Mouse (Mus musculus) intestine, postnatal 0 days (tissue): Measurements from ENCODE around the gene P3h1. TPM values are rescaled to one million over a fixed set of nuclear protein-coding genes. Genes with fewer than 3 reads are reported as not detected.

Experiments used
- ATAC-seq: fragments of 200-750 bp; cut with Nextera tagmentation; 2 replicates; pipeline ENCODE4 v1.8.0; 2017; ENCODE audit warnings: mild to moderate bottlenecking, moderate TSS enrichment, moderate library complexity
- H3K27ac ChIP-seq: fragments of 300-500 bp; sonication (generic); 2 replicates; pipeline ENCODE4 v1.5.1; 2014; ENCODE audit warnings: mild to moderate bottlenecking, low read depth, low read length, moderate library complexity
- H3K27me3 ChIP-seq: fragments of 300-500 bp; sonication (generic); replicated peaks from 2 replicates; pipeline ENCODE4 v1.6.1; 2014; ENCODE audit warnings: low read length, mixed read lengths; ENCODE audit not compliant: control insufficient read depth, insufficient read depth
- H3K36me3 ChIP-seq: fragments of 300-500 bp; sonication (generic); 2 replicates; pipeline ENCODE4 v1.6.1; 2014; ENCODE audit warnings: mild to moderate bottlenecking, moderate library complexity; ENCODE audit not compliant: control insufficient read depth, insufficient read depth
- H3K4me1 ChIP-seq: fragments of 300-500 bp; sonication (generic); replicated peaks from 2 replicates; pipeline ENCODE4 v1.6.1; 2014; ENCODE audit warnings: antibody characterized with exemption, low read length, mixed read lengths; ENCODE audit not compliant: control insufficient read depth, insufficient read depth
- H3K4me2 ChIP-seq: fragments of 300-500 bp; sonication (generic); replicated peaks from 2 replicates; pipeline ENCODE4 v1.6.1; 2014; ENCODE audit warnings: low read depth, mild to moderate bottlenecking, moderate library complexity
- H3K4me3 ChIP-seq: fragments of 300-500 bp; sonication (generic); 2 replicates; pipeline ENCODE4 v1.5.1; 2014; ENCODE audit warnings: low read depth, low read length
- H3K9ac ChIP-seq: fragments of 300-500 bp; sonication (generic); 2 replicates; pipeline ENCODE4 v1.6.1; 2014; ENCODE audit warnings: mild to moderate bottlenecking, low read depth, low read length
- H3K9me3 ChIP-seq: fragments of 300-500 bp; sonication (generic); 2 replicates; pipeline ENCODE4 v1.6.1; 2016; ENCODE audit warnings: mixed run types; ENCODE audit not compliant: control insufficient read depth
- CTCF ChIP-seq: sonication (generic); IDR thresholded peaks from 2 replicates; pipeline ENCODE4 v1.5.1; 2016; ENCODE audit warnings: low read depth, mild to moderate bottlenecking, control low read depth, antibody characterized with exemption, moderate library complexity
- WGBS: fragments of 180-500 bp; shearing (Covaris S2); extraction: QIAGEN DNeasy Blood & Tissue Kit; methylation state at CpG from one replicate; pipeline ENCODE4 v1.1.7; 2014; 5-methylcytosine and 5-hydroxymethylcytosine counted together
- polyA plus RNA-seq: library from polyadenylated mRNA; unstranded; fragments of >200 nt; fragmentation: Nextera tagmentation; extraction: Ambion mirVana; gene quantifications from 2 replicates; pipeline ENCODE4 v1.2.1, GENCODE M21; 2015

The P3h1 gene
- polyA plus RNA-seq, 1 experiment from 2014 or later, result 12.2 TPM

- no peak for TF ChIP-seq CTCF
- Histone ChIP-seq H3K4me1 (peaks cover 6% of the 10 kb centered on the region; the same call in 1 of the 2 replicates), H3K4me2 (peak overlapping the region; percentile 90), H3K36me3 (no peaks in the 10 kb centered on the region; the same call in 1 of the 2 replicates), H3K4me3 (peak overlapping the region; percentile 93), H3K27ac (peak overlapping the region; percentile 87), H3K9me3 (no peaks in the 10 kb centered on the region), H3K9ac (peak overlapping the region; percentile 89), H3K27me3 (no peaks in the 10 kb centered on the region)
- peak; percentile 39 for ATAC-seq
- WGBS, result under 1% methylated on average over 56 of the region's 80 CpGs
These were observed 61.0 kb downstream of the P3h1 start for GRCm38 (mm10) chr4:119293574-119294258.

GRCm38 (mm10) chr4:119294415-119295133 lies 61.9 kb downstream of the P3h1 start, which contains the start of gene Ybx1:
TSS of gene Ybx1 (minus strand) at chr4:119294604.
- Histone ChIP-seq H3K9ac (peak within 1 kb of the TSS; percentile 89), H3K27ac (peak within 1 kb of the TSS; percentile 87), H3K27me3 (no peaks in the 10 kb centered on the region), H3K4me2 (peak within 1 kb of the TSS; percentile 90), H3K36me3 (no peaks in the 10 kb centered on the region; the same call in 1 of the 2 replicates), H3K4me3 (peak within 1 kb of the TSS; percentile 93), H3K4me1 (peaks cover 6% of the 10 kb centered on the region; the same call in 1 of the 2 replicates), H3K9me3 (no peaks in the 10 kb centered on the region)
- ATAC-seq, result peak; percentile 99
- under 1% methylated on average over 61 of the region's 61 CpGs for WGBS
- TF ChIP-seq CTCF, result no peak

GRCm38 (mm10) chr4:119295134-119295453 lies 62.4 kb downstream of the P3h1 start:
- H3K4me2 ChIP-seq, result peak overlapping the region; percentile 71
- H3K27me3 ChIP-seq, result no peaks in the 10 kb centered on the region
- H3K9ac ChIP-seq, result peak overlapping the region; percentile 70
- peaks cover 6% of the 10 kb centered on the region; the same call in 1 of the 2 replicates for H3K4me1 ChIP-seq
- no peaks in the 10 kb centered on the region for H3K9me3 ChIP-seq
- peak overlapping the region; percentile 76 for H3K27ac ChIP-seq
- peak overlapping the region; percentile 93 for H3K4me3 ChIP-seq
- WGBS, result 5% methylated on average over 6 of the region's 6 CpGs
- ATAC-seq, result no peak
- H3K36me3 ChIP-seq, result no peaks in the 10 kb centered on the region; the same call in 1 of the 2 replicates
- TF ChIP-seq CTCF, result no peak

GRCm38 (mm10) chr4:119297361-119297760 lies 64.6 kb downstream of the P3h1 start:
- H3K9ac ChIP-seq, result no peak overlapping the region

More at GRCm38 (mm10) chr4:119297361-119297760, 64.6 kb downstream of the P3h1 start:
- no peaks in the 10 kb centered on the region for H3K36me3 ChIP-seq
- no peak for ATAC-seq
- no peak overlapping the region for H3K27ac ChIP-seq
- H3K4me1 ChIP-seq, result peaks cover 6% of the 10 kb centered on the region; the same call in 1 of the 2 replicates
- H3K4me2 ChIP-seq, result no peak overlapping the region
- H3K27me3 ChIP-seq, result no peaks in the 10 kb centered on the region
- no peak overlapping the region for H3K4me3 ChIP-seq
- H3K9me3 ChIP-seq, result no peaks in the 10 kb centered on the region
- WGBS, result 72% methylated on average over 2 of the region's 2 CpGs
- TF ChIP-seq CTCF, result no peak

Other genes starting within 250 kb of the P3h1 start
- 18.1 and 19.0 TPM in 2 replicates for gene Slc2a1, start 124.2 kb upstream of the P3h1 start, polyA plus RNA-seq
- gene Zfp691, start 58.7 kb upstream of the P3h1 start, polyA plus RNA-seq, result 3.4 and 3.6 TPM in 2 replicates
- gene Ermap, start 42.9 kb upstream of the P3h1 start, polyA plus RNA-seq, result 0.05 and 0.18 TPM in 2 replicates
- gene Svbp, start 37.6 kb upstream of the P3h1 start, polyA plus RNA-seq, result 88.1 and 91.6 TPM in 2 replicates
- 0.10 and 0.12 TPM in 2 replicates for gene Tmem269, start 14.7 kb upstream of the P3h1 start, polyA plus RNA-seq
- gene AU022252, start 203 bp upstream of the P3h1 start, polyA plus RNA-seq, result 15.0 and 15.1 TPM in 2 replicates
- 12.8 and 13.5 TPM in 2 replicates for gene Cldn19, start 22.5 kb downstream of the P3h1 start, polyA plus RNA-seq
- gene Ybx1, start 61.7 kb downstream of the P3h1 start, polyA plus RNA-seq, result 530 and 553 TPM in 2 replicates
- 40.9 and 47.9 TPM in 2 replicates for gene Ppih, start 87.6 kb downstream of the P3h1 start, polyA plus RNA-seq
- gene Ccdc30, start 182.6 kb downstream of the P3h1 start, polyA plus RNA-seq, result 0.64 and 1.3 TPM in 2 replicates
- gene Ppcs, start 189.5 kb downstream of the P3h1 start, polyA plus RNA-seq, result 83.9 and 92.5 TPM in 2 replicates
- 0.52 and 0.59 TPM in 2 replicates for gene Zmynd12, start 189.9 kb downstream of the P3h1 start, polyA plus RNA-seq